Mouse (Mus musculus) neural tube, embryonic 12.5 days (tissue): ENCODE measurements at regions not wholly inside any gene's neighbourhood (a gene's known extent, or its start where the extent isn't known, plus 50 kb on each side); places are given as distances from the start of the nearest gene placed in this dataset.

ENCODE experiments used
- ATAC-seq: fragments of 200-750 bp; cut with Nextera tagmentation; 2 replicates; pipeline ENCODE4 v1.8.0; 2017; ENCODE audit warnings: low read depth, mild to moderate bottlenecking, moderate TSS enrichment, moderate library complexity; ENCODE audit not compliant: low FRiP score
- H3K27ac ChIP-seq: fragments of 300-500 bp; sonication (generic); 2 replicates; pipeline ENCODE4 v1.5.1; 2016
- H3K27me3 ChIP-seq: fragments of 300-500 bp; sonication (generic); replicated peaks from 2 replicates; pipeline ENCODE4 v1.6.1; 2016; ENCODE audit warnings: mild to moderate bottlenecking
- H3K36me3 ChIP-seq: fragments of 300-500 bp; sonication (generic); 2 replicates; pipeline ENCODE4 v1.6.1; 2016; ENCODE audit warnings: mild to moderate bottlenecking
- H3K4me1 ChIP-seq: fragments of 300-500 bp; sonication (generic); 2 replicates; pipeline ENCODE4 v1.6.1; 2016
- H3K4me2 ChIP-seq: fragments of 300-500 bp; sonication (generic); replicated peaks from 2 replicates; pipeline ENCODE4 v1.6.1; 2016; ENCODE audit warnings: mild to moderate bottlenecking
- H3K4me3 ChIP-seq: fragments of 300-500 bp; sonication (generic); 2 replicates; pipeline ENCODE4 v1.5.1; 2016
- H3K9ac ChIP-seq: fragments of 300-500 bp; sonication (generic); 2 replicates; pipeline ENCODE4 v1.6.1; 2016; ENCODE audit warnings: mild to moderate bottlenecking
- H3K9me3 ChIP-seq: fragments of 300-500 bp; sonication (generic); 2 replicates; pipeline ENCODE4 v1.6.1; 2016; ENCODE audit warnings: mild to moderate bottlenecking
- WGBS: fragments of 180-500 bp; shearing (Covaris S2); methylation state at CpG from one replicate; pipeline ENCODE4 v1.1.7; 2016; 5-methylcytosine and 5-hydroxymethylcytosine counted together

DNA sequence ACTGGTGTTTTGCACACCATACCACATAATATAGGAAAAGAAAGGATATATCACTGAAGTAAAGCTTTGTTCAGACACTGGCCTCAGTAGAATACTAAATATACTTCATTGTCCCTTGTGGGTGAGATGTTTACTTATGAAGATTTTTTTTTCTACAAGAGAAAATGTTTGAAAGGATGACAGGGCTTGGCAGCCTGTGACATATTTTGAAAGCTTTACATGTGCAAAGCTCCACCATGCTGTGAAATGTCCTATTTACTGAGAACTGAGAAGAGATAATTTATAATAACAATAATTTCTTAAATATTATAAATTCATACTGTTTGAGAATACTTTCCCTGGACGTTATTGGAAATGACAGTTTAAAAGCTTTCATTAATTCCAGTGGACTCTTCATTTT is 395.3 kb downstream of the Ccdc50 start:
- Histone ChIP-seq H3K27me3 (no peaks in the 10 kb centered on the region), H3K36me3 (no peaks in the 10 kb centered on the region), H3K4me3 (no peak overlapping the region), H3K9me3 (no peaks in the 10 kb centered on the region), H3K27ac (no peak overlapping the region), H3K4me1 (no peaks in the 10 kb centered on the region), H3K9ac (no peak overlapping the region), H3K4me2 (no peak overlapping the region)
- no peak for ATAC-seq
- WGBS, result 80% methylated on average over 1 of the region's 1 CpGs

DNA sequence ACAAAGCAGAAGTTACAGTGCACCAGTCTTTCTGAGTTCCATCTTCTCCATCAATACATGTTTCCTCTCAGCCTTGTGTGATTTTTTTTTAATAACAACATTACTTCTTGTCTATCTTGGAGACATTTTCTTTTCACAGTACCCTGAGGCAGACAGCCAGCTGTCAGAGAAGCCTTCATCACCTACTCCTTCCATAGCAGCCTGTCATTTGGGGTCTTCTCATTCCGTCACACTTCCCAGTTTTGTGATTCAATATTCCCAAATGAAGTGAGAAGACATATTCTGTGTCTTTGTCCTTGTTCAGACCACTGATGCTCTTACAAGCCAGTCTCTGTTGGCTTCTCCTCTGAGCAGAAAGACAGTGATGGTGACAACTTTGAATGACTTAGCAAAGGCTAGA is 404.7 kb downstream of the Ccdc50 start:
- no peaks in the 10 kb centered on the region for H3K27me3 ChIP-seq
- H3K36me3 ChIP-seq, result no peaks in the 10 kb centered on the region
- H3K4me1 ChIP-seq, result no peaks in the 10 kb centered on the region
- no peak overlapping the region for H3K4me3 ChIP-seq
- no peak overlapping the region for H3K4me2 ChIP-seq
- H3K9ac ChIP-seq, result no peak overlapping the region
- ATAC-seq, result no peak
- WGBS, result 81% methylated on average over 1 of the region's 1 CpGs
- no peaks in the 10 kb centered on the region for H3K9me3 ChIP-seq
- no peak overlapping the region for H3K27ac ChIP-seq

- H3K36me3 ChIP-seq, result no peaks in the 10 kb centered on the region
- H3K4me2 ChIP-seq, result no peak overlapping the region
- WGBS, result 82% methylated on average over 1 of the region's 1 CpGs
- no peak overlapping the region for H3K9ac ChIP-seq
- H3K9me3 ChIP-seq, result no peaks in the 10 kb centered on the region
- no peaks in the 10 kb centered on the region for H3K4me1 ChIP-seq
- peak; percentile 75; the same call in 1 of the 2 replicates for ATAC-seq
- no peaks in the 10 kb centered on the region for H3K27me3 ChIP-seq
- no peak overlapping the region for H3K27ac ChIP-seq
- no peak overlapping the region for H3K4me3 ChIP-seq
These were observed 406.2 kb downstream of the Ccdc50 start for GRCm38 (mm10) chr16:27794907-27795306.

GRCm38 (mm10) chr16:27796153-27796822 is 407.6 kb downstream of the Ccdc50 start:
- 83% methylated on average over 10 of the region's 10 CpGs for WGBS
- Histone ChIP-seq H3K4me1 (no peaks in the 10 kb centered on the region), H3K9me3 (no peaks in the 10 kb centered on the region), H3K4me3 (no peak overlapping the region), H3K27ac (no peak overlapping the region), H3K9ac (no peak overlapping the region), H3K4me2 (no peak overlapping the region), H3K36me3 (no peaks in the 10 kb centered on the region), H3K27me3 (no peaks in the 10 kb centered on the region)
- ATAC-seq, result no peak

GRCm38 (mm10) chr16:27814476-27814875 is 425.8 kb downstream of the Ccdc50 start:
- Histone ChIP-seq H3K36me3 (no peaks in the 10 kb centered on the region), H3K4me1 (no peaks in the 10 kb centered on the region), H3K9me3 (no peaks in the 10 kb centered on the region), H3K27ac (no peak overlapping the region), H3K4me3 (no peak overlapping the region), H3K9ac (no peak overlapping the region), H3K4me2 (no peak overlapping the region), H3K27me3 (no peaks in the 10 kb centered on the region)
- WGBS, result 79% methylated on average over 1 of the region's 1 CpGs
- no peak for ATAC-seq
